Mouse (Mus musculus) testis, postnatal 14 days (tissue): ENCODE results near the gene 4930524N10Rik.

Experiments used
- DNase-seq: peaks from one replicate; pipeline ENCODE4 v3.0.0; 2021; ENCODE audit warnings: low spot score

The 4930524N10Rik gene

GRCm38 (mm10) chrX:154343292-154343691 is at the start of gene 4930524N10Rik:
Gene 4930524N10Rik, minus strand, starts transcription at chrX:154343392.
- no peak for DNase-seq

- DNase-seq = no peak
Measured at GRCm38 (mm10) chrX:154350042-154350441, 6.8 kb upstream of the 4930524N10Rik start.

DNA sequence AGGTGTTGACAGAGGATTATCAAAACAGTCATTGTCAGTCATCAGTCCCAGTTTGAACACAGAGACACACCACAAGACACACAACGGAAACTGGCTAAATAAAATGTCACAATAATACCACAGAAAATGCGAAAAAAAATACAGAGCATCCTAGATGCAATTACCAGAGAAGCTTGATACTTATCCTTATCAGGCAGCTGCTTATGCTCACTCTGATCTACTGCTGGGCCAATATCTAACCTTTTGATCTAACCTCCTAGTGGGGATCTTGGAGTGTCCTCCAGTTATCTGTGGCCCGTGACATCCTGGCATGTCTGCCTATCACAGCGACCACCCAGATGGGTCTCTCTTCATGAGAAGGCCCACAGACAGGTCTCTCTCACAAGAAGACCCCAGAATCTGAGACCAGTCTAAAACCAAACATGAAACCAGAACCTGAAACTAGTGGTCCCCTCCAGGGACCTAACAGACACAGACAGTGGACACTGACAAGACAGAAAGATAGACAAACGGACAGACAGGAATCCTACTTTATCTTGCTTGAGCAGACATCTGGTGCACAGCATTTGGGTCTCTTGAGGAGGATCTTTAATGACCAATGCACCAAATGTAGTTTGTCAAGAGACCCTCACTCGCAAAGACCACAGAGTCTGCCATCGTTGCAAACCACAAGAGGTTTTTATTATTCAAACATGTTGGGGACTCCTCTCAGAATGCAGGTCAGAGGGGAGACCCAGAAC is 6.3 kb upstream of the 4930524N10Rik start:
- DNase-seq = no peak

DNA sequence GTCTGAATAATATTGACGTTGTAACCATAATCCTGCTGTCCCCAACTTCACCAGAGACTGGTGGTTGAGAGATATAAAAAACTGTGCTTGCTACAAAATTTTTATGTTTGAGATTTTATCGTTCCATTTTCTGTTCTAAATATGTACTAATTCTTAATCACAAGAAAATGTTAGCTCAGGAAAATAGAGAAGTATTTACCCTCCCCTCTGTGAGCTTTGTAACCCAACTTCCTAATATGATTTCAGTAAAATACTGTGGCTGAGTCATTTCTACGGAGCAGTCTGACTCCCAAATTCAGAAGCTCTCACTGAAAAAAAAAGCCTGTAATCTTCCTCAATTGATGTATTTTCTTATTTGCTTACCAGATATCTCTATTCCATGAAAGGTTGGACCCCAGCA is 4.7 kb upstream of the 4930524N10Rik start:
- no peak for DNase-seq
